Mouse (Mus musculus) stomach, postnatal 0 days (tissue): Measurements from ENCODE around the gene Atg13.

Experiments used
- CTCF ChIP-seq: IDR thresholded peaks from 2 replicates; pipeline ENCODE4 v1.5.1; 2016; ENCODE audit warnings: antibody characterized with exemption, low read depth, mild to moderate bottlenecking, moderate library complexity
- EP300 ChIP-seq: optimal IDR thresholded peaks from 2 replicates; pipeline ENCODE3; 2016; ENCODE audit warnings: antibody characterized with exemption

GRCm38 (mm10) chr2:91645811-91646210 lies 64.6 kb downstream of the Atg13 start:
- TF ChIP-seq EP300: no peak
- TF ChIP-seq CTCF: no peak
